Mouse (Mus musculus): Measurements from ENCODE around the gene Prkg1. TPM values are rescaled to one million over a fixed set of nuclear protein-coding genes. Genes with fewer than 3 reads are reported as not detected.

Prkg1 gene
- polyA plus RNA-seq, 1 experiment from 2014 or later: 2.2 TPM

GRCm38 (mm10) chr19:31755929-31756792 is 8.7 kb downstream of the Prkg1 start:
- no peak overlapping the region for H3K27ac ChIP-seq (ENCODE audit: low read depth, low read length)
- H3K27me3 ChIP-seq (replicated peaks; ENCODE audit: control insufficient read depth, insufficient read depth, low read length): no peaks in the 10 kb centered on the region
- H3K4me1 ChIP-seq (replicated peaks; ENCODE audit: control insufficient read depth, insufficient read depth, low read length): peaks cover 9% of the 10 kb centered on the region
- DNase-seq (ENCODE audit: low spot score): no peak
- WGBS: 47% methylated on average over 11 of the region's 11 CpGs
- no peak overlapping the region for H3K9ac ChIP-seq (ENCODE audit: low read depth, low read length)
- no peaks in the 10 kb centered on the region for H3K36me3 ChIP-seq (ENCODE audit: control insufficient read depth, insufficient read depth, low read length)
- no peak overlapping the region for H3K4me3 ChIP-seq (ENCODE audit: low read depth, low read length)
- H3K9me3 ChIP-seq (ENCODE audit: control insufficient read depth, low read length): no peaks in the 10 kb centered on the region
- H3K4me2 ChIP-seq: peak overlapping the region; percentile 39
- ATAC-seq (replicated peaks; ENCODE audit: low FRiP score): peak; percentile 45; the same call in 1 of the 2 replicates

- H3K27me3 ChIP-seq (replicated peaks; ENCODE audit: control insufficient read depth, insufficient read depth, low read length): no peaks in the 10 kb centered on the region
- no peaks in the 10 kb centered on the region for H3K36me3 ChIP-seq (ENCODE audit: control insufficient read depth, insufficient read depth, low read length)
- 0 out of 2 replicates have a peak overlapping the region, but pooled peaks have one; percentile 15 for H3K4me2 ChIP-seq
- no peaks in the 10 kb centered on the region for H3K9me3 ChIP-seq (ENCODE audit: control insufficient read depth, low read length)
- H3K4me3 ChIP-seq (ENCODE audit: low read depth, low read length): no peak overlapping the region
- ATAC-seq (replicated peaks; ENCODE audit: low FRiP score) (no peak), DNase-seq (ENCODE audit: low spot score) (no peak)
- peaks cover 6% of the 10 kb centered on the region for H3K4me1 ChIP-seq (replicated peaks; ENCODE audit: control insufficient read depth, insufficient read depth, low read length)
- WGBS: 40% methylated on average over 9 of the region's 9 CpGs
- no peak overlapping the region for H3K9ac ChIP-seq (ENCODE audit: low read depth, low read length)
- H3K27ac ChIP-seq (ENCODE audit: low read depth, low read length): 0 out of 2 replicates have a peak overlapping the region, but pooled peaks have one; percentile 2
Measured at GRCm38 (mm10) chr19:31754642-31755287, 10.1 kb downstream of the Prkg1 start.

GRCm38 (mm10) chr19:31750976-31751676 is 13.7 kb downstream of the Prkg1 start:
- no peak overlapping the region for H3K27ac ChIP-seq (ENCODE audit: low read depth, low read length)
- WGBS: 68% methylated on average over 11 of the region's 11 CpGs
- ATAC-seq (replicated peaks; ENCODE audit: low FRiP score) (no peak), DNase-seq (ENCODE audit: low spot score) (no peak)
- H3K9me3 ChIP-seq (ENCODE audit: control insufficient read depth, low read length): no peaks in the 10 kb centered on the region
- no peak overlapping the region for H3K9ac ChIP-seq (ENCODE audit: low read depth, low read length)
- H3K27me3 ChIP-seq (replicated peaks; ENCODE audit: control insufficient read depth, insufficient read depth, low read length): no peaks in the 10 kb centered on the region
- H3K4me3 ChIP-seq (ENCODE audit: low read depth, low read length): no peak overlapping the region
- H3K4me1 ChIP-seq (replicated peaks; ENCODE audit: control insufficient read depth, insufficient read depth, low read length): peaks cover 6% of the 10 kb centered on the region
- H3K4me2 ChIP-seq: no peak overlapping the region
- H3K36me3 ChIP-seq (ENCODE audit: control insufficient read depth, insufficient read depth, low read length): no peaks in the 10 kb centered on the region

- WGBS: 18% methylated on average over 2 of the region's 2 CpGs
- Histone ChIP-seq H3K27me3 (replicated peaks; ENCODE audit: control insufficient read depth, insufficient read depth, low read length) (no peaks in the 10 kb centered on the region), H3K9me3 (ENCODE audit: control insufficient read depth, low read length) (no peaks in the 10 kb centered on the region), H3K9ac (ENCODE audit: low read depth, low read length) (no peak overlapping the region), H3K4me1 (replicated peaks; ENCODE audit: control insufficient read depth, insufficient read depth, low read length) (no peaks in the 10 kb centered on the region; the same call in 1 of the 2 replicates), H3K4me3 (ENCODE audit: low read depth, low read length) (no peak overlapping the region), H3K27ac (ENCODE audit: low read depth, low read length) (no peak overlapping the region), H3K36me3 (ENCODE audit: control insufficient read depth, insufficient read depth, low read length) (no peaks in the 10 kb centered on the region), H3K4me2 (no peak overlapping the region)
- ATAC-seq (replicated peaks; ENCODE audit: low FRiP score) (no peak), DNase-seq (ENCODE audit: low spot score) (no peak)
Measured at GRCm38 (mm10) chr19:31746635-31747034, 18.2 kb downstream of the Prkg1 start.

- Histone ChIP-seq H3K36me3 (ENCODE audit: control insufficient read depth, insufficient read depth, low read length) (no peaks in the 10 kb centered on the region), H3K4me2 (no peak overlapping the region), H3K4me3 (ENCODE audit: low read depth, low read length) (no peak overlapping the region), H3K9ac (ENCODE audit: low read depth, low read length) (no peak overlapping the region), H3K4me1 (replicated peaks; ENCODE audit: control insufficient read depth, insufficient read depth, low read length) (no peaks in the 10 kb centered on the region; the same call in 1 of the 2 replicates), H3K27ac (ENCODE audit: low read depth, low read length) (no peak overlapping the region), H3K9me3 (ENCODE audit: control insufficient read depth, low read length) (no peaks in the 10 kb centered on the region), H3K27me3 (replicated peaks; ENCODE audit: control insufficient read depth, insufficient read depth, low read length) (no peaks in the 10 kb centered on the region)
- ATAC-seq (replicated peaks; ENCODE audit: low FRiP score): no peak
- 57% methylated on average over 8 of the region's 8 CpGs for WGBS
- no peak for DNase-seq (ENCODE audit: low spot score)
Measured at GRCm38 (mm10) chr19:31743241-31744045, 21.4 kb downstream of the Prkg1 start.

GRCm38 (mm10) chr19:31714900-31715299 is 49.9 kb downstream of the Prkg1 start:
- DNase-seq (ENCODE audit: low spot score): no peak
- 82% methylated on average over 6 of the region's 6 CpGs for WGBS

GRCm38 (mm10) chr19:31714418-31714817 is 50.4 kb downstream of the Prkg1 start:
- 70% methylated on average over 4 of the region's 4 CpGs for WGBS
- Histone ChIP-seq H3K4me3 (ENCODE audit: low read depth, low read length) (no peak overlapping the region), H3K4me1 (replicated peaks; ENCODE audit: control insufficient read depth, insufficient read depth, low read length) (no peaks in the 10 kb centered on the region)

More at GRCm38 (mm10) chr19:31714900-31715299, 49.9 kb downstream of the Prkg1 start:
- Histone ChIP-seq H3K9me3 (ENCODE audit: control insufficient read depth, low read length) (no peaks in the 10 kb centered on the region), H3K36me3 (ENCODE audit: control insufficient read depth, insufficient read depth, low read length) (no peaks in the 10 kb centered on the region), H3K4me2 (no peak overlapping the region), H3K4me3 (ENCODE audit: low read depth, low read length) (no peak overlapping the region), H3K4me1 (replicated peaks; ENCODE audit: control insufficient read depth, insufficient read depth, low read length) (no peaks in the 10 kb centered on the region), H3K27ac (ENCODE audit: low read depth, low read length) (no peak overlapping the region), H3K27me3 (replicated peaks; ENCODE audit: control insufficient read depth, insufficient read depth, low read length) (no peaks in the 10 kb centered on the region), H3K9ac (ENCODE audit: low read depth, low read length) (no peak overlapping the region)
- no peak for ATAC-seq (replicated peaks; ENCODE audit: low FRiP score)

GRCm38 (mm10) chr19:31713321-31713720 is 51.5 kb downstream of the Prkg1 start:
- no peak overlapping the region for H3K4me2 ChIP-seq
- no peaks in the 10 kb centered on the region for H3K4me1 ChIP-seq (replicated peaks; ENCODE audit: control insufficient read depth, insufficient read depth, low read length)
- no peak for ATAC-seq (replicated peaks; ENCODE audit: low FRiP score)
- no peaks in the 10 kb centered on the region for H3K27me3 ChIP-seq (replicated peaks; ENCODE audit: control insufficient read depth, insufficient read depth, low read length)
- WGBS: 57% methylated on average over 4 of the region's 4 CpGs
- no peak for DNase-seq (ENCODE audit: low spot score)
- no peak overlapping the region for H3K9ac ChIP-seq (ENCODE audit: low read depth, low read length)
- no peak overlapping the region for H3K27ac ChIP-seq (ENCODE audit: low read depth, low read length)
- no peak overlapping the region for H3K4me3 ChIP-seq (ENCODE audit: low read depth, low read length)
- no peaks in the 10 kb centered on the region for H3K36me3 ChIP-seq (ENCODE audit: control insufficient read depth, insufficient read depth, low read length)
- no peaks in the 10 kb centered on the region for H3K9me3 ChIP-seq (ENCODE audit: control insufficient read depth, low read length)

More at GRCm38 (mm10) chr19:31714418-31714817, 50.4 kb downstream of the Prkg1 start:
- ATAC-seq (replicated peaks; ENCODE audit: low FRiP score): no peak
- H3K27ac ChIP-seq (ENCODE audit: low read depth, low read length): no peak overlapping the region
- no peak overlapping the region for H3K9ac ChIP-seq (ENCODE audit: low read depth, low read length)
- no peak for DNase-seq (ENCODE audit: low spot score)
- no peaks in the 10 kb centered on the region for H3K36me3 ChIP-seq (ENCODE audit: control insufficient read depth, insufficient read depth, low read length)
- no peak overlapping the region for H3K4me2 ChIP-seq
- no peaks in the 10 kb centered on the region for H3K9me3 ChIP-seq (ENCODE audit: control insufficient read depth, low read length)
- no peaks in the 10 kb centered on the region for H3K27me3 ChIP-seq (replicated peaks; ENCODE audit: control insufficient read depth, insufficient read depth, low read length)

Data from liver, embryonic 11.5 days (tissue).